Mouse (Mus musculus): Measurements from ENCODE around the gene Creb1.

Creb1 gene

GRCm38 (mm10) chr1:64532589-64533470, at the start of gene Creb1:
Gene Creb1, plus strand, starts transcription at chr1:64532645.
- peak; percentile 97 to 98 for DNase-seq (ENCODE audit: low spot score in 2 of 2)

- no peak for DNase-seq (ENCODE audit: low spot score in 2 of 2)
These were observed 43.9 kb upstream of the Creb1 start for GRCm38 (mm10) chr1:64488521-64489029.

GRCm38 (mm10) chr1:64496803-64497202, 35.6 kb upstream of the Creb1 start:
- no peak for DNase-seq (ENCODE audit: low spot score in 2 of 2)

GRCm38 (mm10) chr1:64501382-64502140, 30.9 kb upstream of the Creb1 start:
- no peak for DNase-seq (ENCODE audit: low spot score in 2 of 2)

GRCm38 (mm10) chr1:64508479-64509096, 23.9 kb upstream of the Creb1 start:
- no peak for DNase-seq (ENCODE audit: low spot score in 2 of 2)

GRCm38 (mm10) chr1:64509678-64510077, 22.8 kb upstream of the Creb1 start:
- DNase-seq (ENCODE audit: low spot score in 2 of 2) = no peak

- DNase-seq (ENCODE audit: low spot score in 2 of 2) = no peak
These were observed 18.3 kb upstream of the Creb1 start for GRCm38 (mm10) chr1:64514184-64514583.

- DNase-seq (ENCODE audit: low spot score in 2 of 2) = no peak
These were observed 15.9 kb upstream of the Creb1 start for GRCm38 (mm10) chr1:64516593-64516992.

GRCm38 (mm10) chr1:64518480-64518879, 14.0 kb upstream of the Creb1 start:
- DNase-seq (ENCODE audit: low spot score in 2 of 2) = no peak

- no peak for DNase-seq (ENCODE audit: low spot score in 2 of 2)
These were observed 13.1 kb upstream of the Creb1 start for GRCm38 (mm10) chr1:64519345-64519744.

GRCm38 (mm10) chr1:64519901-64520300, 12.5 kb upstream of the Creb1 start:
- no peak for DNase-seq (ENCODE audit: low spot score in 2 of 2)

- DNase-seq (ENCODE audit: low spot score in 2 of 2) = no peak
These were observed 10.7 kb upstream of the Creb1 start for GRCm38 (mm10) chr1:64521734-64522133.

- no peak for DNase-seq (ENCODE audit: low spot score in 2 of 2)
These were observed 9.8 kb upstream of the Creb1 start for GRCm38 (mm10) chr1:64522637-64523036.

- no peak for DNase-seq (ENCODE audit: low spot score in 2 of 2)
These were observed 9.3 kb upstream of the Creb1 start for GRCm38 (mm10) chr1:64523117-64523516.

GRCm38 (mm10) chr1:64524661-64525060, 7.8 kb upstream of the Creb1 start:
- no peak for DNase-seq (ENCODE audit: low spot score in 2 of 2)

GRCm38 (mm10) chr1:64527626-64528025, 4.8 kb upstream of the Creb1 start:
- peak in 1 of 2 experiments; percentile 16 for DNase-seq (ENCODE audit: low spot score in 2 of 2)

- peak; percentile 11 to 44 for DNase-seq (ENCODE audit: low spot score in 2 of 2)
These were observed 2.6 kb upstream of the Creb1 start for GRCm38 (mm10) chr1:64529781-64530315.

- peak in 1 of 2 experiments; percentile 13 for DNase-seq (ENCODE audit: low spot score in 2 of 2)
These were observed 897 bp upstream of the Creb1 start for GRCm38 (mm10) chr1:64531548-64531947.

GRCm38 (mm10) chr1:64532067-64532523, 350 bp upstream of the Creb1 start:
- DNase-seq (ENCODE audit: low spot score in 2 of 2) = peak in 1 of 2 experiments; percentile 73

- DNase-seq (ENCODE audit: low spot score in 2 of 2) = peak; percentile 67 to 71
These were observed 1.3 kb downstream of the Creb1 start for GRCm38 (mm10) chr1:64533471-64534443.

All from spleen, postnatal 10 days (tissue).